Mouse (Mus musculus) frontal cortex, postnatal 10 days (tissue): ENCODE measurements at regions not wholly inside any gene's neighbourhood (a gene's known extent, or its start where the extent isn't known, plus 50 kb on each side); places are given as distances from the start of the nearest gene placed in this dataset.

Experiments used
- DNase-seq, 2 experiments: peaks; one replicate each; pipeline ENCODE4 v3.0.0; 2022; ENCODE audit warnings: low spot score in 2 of 2, mixed read lengths in 1 of 2

GRCm38 (mm10) chr2:137257847-137258515, 141.5 kb upstream of the Jag1 start:
- DNase-seq = no peak

GRCm38 (mm10) chr2:137247931-137248330, 131.5 kb upstream of the Jag1 start:
- no peak for DNase-seq

GRCm38 (mm10) chr2:137244370-137244769, 127.9 kb upstream of the Jag1 start:
- DNase-seq = no peak

- DNase-seq = peak; percentile 7 to 15
Observed at GRCm38 (mm10) chr2:137243914-137244313, 127.5 kb upstream of the Jag1 start.

- DNase-seq = no peak
Observed at GRCm38 (mm10) chr2:137236961-137237360, 120.5 kb upstream of the Jag1 start.

- DNase-seq = no peak
Observed at GRCm38 (mm10) chr2:137233936-137234335, 117.5 kb upstream of the Jag1 start.

- no peak for DNase-seq
Observed at GRCm38 (mm10) chr2:137231161-137231560, 114.7 kb upstream of the Jag1 start.

GRCm38 (mm10) chr2:137229422-137230069, 113.1 kb upstream of the Jag1 start:
- DNase-seq = no peak

- DNase-seq = no peak
Observed at GRCm38 (mm10) chr2:137227495-137227894, 111.1 kb upstream of the Jag1 start.

- DNase-seq = no peak
Observed at GRCm38 (mm10) chr2:137224702-137225552, 108.5 kb upstream of the Jag1 start.

- DNase-seq = no peak
Observed at GRCm38 (mm10) chr2:137215697-137216096, 99.3 kb upstream of the Jag1 start.

GRCm38 (mm10) chr2:137207846-137208245, 91.4 kb upstream of the Jag1 start:
- DNase-seq = no peak

GRCm38 (mm10) chr2:137204274-137204850, 87.9 kb upstream of the Jag1 start:
- DNase-seq = peak; percentile 15 to 19

GRCm38 (mm10) chr2:137200101-137200500, 83.7 kb upstream of the Jag1 start:
- no peak for DNase-seq

GRCm38 (mm10) chr2:137192183-137192582, 75.7 kb upstream of the Jag1 start:
- DNase-seq = no peak

GRCm38 (mm10) chr2:137169176-137169575, 52.7 kb upstream of the Jag1 start:
- DNase-seq = no peak

GRCm38 (mm10) chr2:137168626-137169025, 52.2 kb upstream of the Jag1 start:
- no peak for DNase-seq
